Mouse (Mus musculus): ENCODE results near the gene Zfr2.
A peak's percentile ranks its signal among the peaks of the same experiment; 100 is the strongest.
"Not testable (repeated sequence)": the region's sequence is repeated elsewhere in the genome, so short reads cannot be mapped to it uniquely, and the experiment has no call there.

Zfr2 gene

GRCm38 (mm10) chr10:81202978-81203720 is 29.8 kb upstream of the Zfr2 start:
- DNase-seq = no peak

- DNase-seq = no peak
These were observed 28.8 kb upstream of the Zfr2 start for GRCm38 (mm10) chr10:81204137-81204536.

DNA sequence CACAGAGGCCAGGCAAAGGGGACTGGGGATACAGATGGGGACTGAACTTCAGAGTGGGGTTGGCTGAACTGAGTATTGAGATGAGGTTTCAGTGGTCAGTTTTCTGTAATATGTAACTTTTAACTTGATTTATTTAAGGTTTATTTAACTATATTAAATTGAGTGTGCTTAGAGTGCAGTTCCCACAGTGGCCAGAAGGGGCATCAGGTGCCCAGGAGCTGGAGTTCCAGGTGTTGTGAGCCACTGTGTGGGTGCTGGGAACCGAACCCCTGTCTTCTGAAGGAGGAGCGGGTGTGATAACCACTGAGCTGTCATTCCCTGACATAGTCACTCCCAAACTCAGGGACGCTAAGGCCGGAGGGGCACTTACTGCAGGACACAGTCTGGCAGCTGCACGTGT is 22.8 kb upstream of the Zfr2 start:
- no peak for DNase-seq

GRCm38 (mm10) chr10:81216260-81216659 is 16.7 kb upstream of the Zfr2 start:
- DNase-seq = no peak

- DNase-seq = no peak
These were observed 16.1 kb upstream of the Zfr2 start for GRCm38 (mm10) chr10:81216810-81217209.

- peak in 1 of 2 experiments; percentile 19 for DNase-seq
These were observed 15.7 kb upstream of the Zfr2 start for GRCm38 (mm10) chr10:81217267-81217666.

DNA sequence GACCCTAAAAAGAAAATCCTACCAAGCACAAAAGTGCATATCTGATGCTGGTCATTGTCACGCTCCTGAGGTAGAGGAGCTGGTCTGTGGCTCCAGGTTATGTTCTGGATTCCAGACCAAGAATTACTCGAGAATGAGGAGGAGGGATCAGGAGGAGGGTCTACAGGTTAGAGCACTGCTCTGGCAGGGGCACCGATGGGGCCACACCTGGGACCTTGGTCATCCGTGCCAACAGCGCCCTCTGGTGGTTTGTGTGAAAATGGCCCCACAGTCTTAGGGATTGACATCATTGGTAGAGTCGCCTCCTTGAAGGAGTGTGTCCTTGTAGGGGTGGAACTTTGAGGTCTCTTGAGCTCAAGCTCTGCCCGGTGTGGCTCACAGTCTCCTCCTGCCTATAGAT is 15.0 kb upstream of the Zfr2 start:
- peak; percentile 77 to 83 for DNase-seq

DNA sequence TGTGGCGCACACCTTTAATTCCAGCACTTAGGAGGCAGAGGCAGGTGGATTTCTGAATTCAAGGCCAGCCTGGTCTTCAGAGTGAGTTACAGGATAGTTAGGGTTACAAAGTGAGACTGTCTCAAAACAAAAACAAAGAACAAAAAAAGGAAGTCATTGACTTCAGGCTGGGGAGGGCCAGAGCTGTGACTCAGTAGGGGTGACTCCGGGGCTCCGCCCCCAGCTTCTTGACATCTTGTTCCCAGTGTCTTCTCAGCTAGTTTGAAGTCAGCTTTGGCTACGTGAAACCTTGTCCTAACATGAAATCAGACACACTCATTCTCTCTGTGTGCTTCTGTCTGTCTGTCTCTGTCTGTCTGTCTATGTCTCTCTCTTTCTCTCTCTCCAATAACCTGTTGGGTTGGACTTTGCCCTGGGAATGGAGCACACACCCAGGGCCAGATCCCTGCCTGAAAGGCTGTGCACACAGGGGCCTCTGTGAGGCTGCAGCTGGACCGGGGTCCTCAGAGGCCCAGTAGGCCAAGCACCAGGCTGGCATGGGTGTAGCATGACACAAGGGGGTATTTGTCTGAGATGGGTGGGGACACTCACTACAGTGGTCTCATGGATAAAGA is 11.4 kb upstream of the Zfr2 start:
- no peak for DNase-seq

DNA sequence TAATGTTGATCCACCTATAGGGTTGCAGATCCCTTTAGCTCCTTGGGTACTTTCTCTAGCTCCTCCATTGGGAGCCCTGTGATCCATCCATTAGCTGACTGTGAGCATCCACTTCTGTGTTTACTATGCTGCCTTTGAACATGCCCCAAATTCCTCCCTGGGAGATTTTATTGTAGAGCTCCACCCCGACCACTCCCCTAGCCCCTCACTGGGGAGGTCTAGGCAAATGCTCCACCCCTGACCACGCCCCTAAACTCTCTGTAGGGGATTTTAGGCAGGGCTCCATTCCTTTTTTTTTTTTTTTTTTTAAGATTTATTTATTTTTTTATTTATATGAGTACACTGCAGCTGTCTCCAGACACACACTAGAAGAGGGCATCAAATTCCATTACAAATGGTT is 9.2 kb upstream of the Zfr2 start:
- not testable (repeated sequence) for DNase-seq

GRCm38 (mm10) chr10:81229735-81230437 is 3.1 kb upstream of the Zfr2 start:
- DNase-seq = no peak

GRCm38 (mm10) chr10:81230438-81231332 is 2.3 kb upstream of the Zfr2 start, which contains the start of gene Atcay:
TSS of gene Atcay (minus strand) at chr10:81230833.
- DNase-seq = peak in 1 of 2 experiments; percentile 17

DNA sequence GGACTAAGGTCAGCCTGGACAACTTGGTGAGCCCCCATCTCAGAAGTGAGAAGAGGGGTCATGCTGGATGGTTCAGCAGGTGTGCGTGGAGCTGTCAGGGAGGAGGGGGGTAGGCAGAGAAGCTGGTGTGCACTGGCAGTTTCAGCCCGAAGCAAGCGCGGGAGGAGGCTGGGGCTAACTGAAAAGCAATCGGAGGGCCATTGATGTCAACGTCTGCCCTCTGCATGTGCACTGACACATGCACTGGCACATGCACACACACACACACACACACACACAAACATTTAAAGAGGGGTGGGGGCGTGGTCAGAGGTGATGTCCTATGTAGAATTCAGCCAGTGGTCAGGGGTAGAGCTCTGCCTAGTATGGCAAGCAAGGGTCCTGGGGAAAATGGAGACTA is 1.5 kb upstream of the Zfr2 start:
- no peak for DNase-seq

GRCm38 (mm10) chr10:81233226-81233585 is 251 bp downstream of the Zfr2 start:
- DNase-seq = no peak

GRCm38 (mm10) chr10:81234206-81234605 is 1.3 kb downstream of the Zfr2 start:
- DNase-seq = no peak

- DNase-seq = no peak
These were observed 3.7 kb downstream of the Zfr2 start for GRCm38 (mm10) chr10:81236471-81237268.

DNA sequence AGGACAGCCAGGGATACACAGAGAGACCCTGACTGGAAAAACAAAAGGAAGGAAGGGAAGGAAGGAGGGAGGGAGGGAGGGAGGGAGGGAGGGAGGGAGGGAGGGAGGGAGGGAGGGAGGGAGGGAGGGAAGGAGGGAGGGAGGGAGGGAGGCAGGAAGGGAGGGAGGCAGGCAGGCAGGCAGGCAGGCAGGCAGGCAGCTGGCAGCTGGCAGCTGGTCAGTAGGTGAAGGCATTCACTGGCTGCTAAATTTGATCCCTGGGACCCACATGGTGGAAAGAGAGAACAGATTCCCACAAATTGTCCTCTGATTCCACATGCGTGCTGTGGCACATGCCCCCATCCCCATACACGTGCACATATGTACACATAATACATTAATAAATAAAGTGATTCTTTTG is 5.7 kb downstream of the Zfr2 start:
- DNase-seq = no peak

GRCm38 (mm10) chr10:81240876-81241275 is 7.9 kb downstream of the Zfr2 start:
- peak in 1 of 2 experiments; percentile 65 for DNase-seq

DNA sequence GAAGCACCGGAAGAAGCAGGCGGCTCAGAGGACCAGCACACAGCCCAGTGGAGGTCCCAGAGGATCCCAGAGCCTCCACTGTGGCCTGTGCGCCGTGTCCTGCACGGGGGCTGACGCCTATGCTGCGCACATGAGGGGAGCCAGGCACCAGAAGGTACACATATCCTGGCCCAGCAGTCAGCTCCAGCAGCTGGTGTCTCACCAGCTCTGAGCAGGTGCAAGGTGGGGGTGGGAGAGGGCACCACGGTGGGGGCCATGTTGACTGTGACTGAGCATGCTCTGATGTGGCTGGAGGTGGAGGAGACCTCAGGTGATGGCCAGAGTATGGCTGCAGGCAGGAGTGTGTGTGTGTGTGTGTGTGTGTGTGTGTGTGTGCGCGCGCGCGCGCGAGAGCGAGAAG is 9.1 kb downstream of the Zfr2 start:
- no peak for DNase-seq

- DNase-seq = no peak
These were observed 11.2 kb downstream of the Zfr2 start for GRCm38 (mm10) chr10:81244146-81244545.

- peak; percentile 79 to 84 for DNase-seq
These were observed 11.6 kb downstream of the Zfr2 start for GRCm38 (mm10) chr10:81244595-81244994.

GRCm38 (mm10) chr10:81245166-81245565 is 12.2 kb downstream of the Zfr2 start:
- no peak for DNase-seq

DNA sequence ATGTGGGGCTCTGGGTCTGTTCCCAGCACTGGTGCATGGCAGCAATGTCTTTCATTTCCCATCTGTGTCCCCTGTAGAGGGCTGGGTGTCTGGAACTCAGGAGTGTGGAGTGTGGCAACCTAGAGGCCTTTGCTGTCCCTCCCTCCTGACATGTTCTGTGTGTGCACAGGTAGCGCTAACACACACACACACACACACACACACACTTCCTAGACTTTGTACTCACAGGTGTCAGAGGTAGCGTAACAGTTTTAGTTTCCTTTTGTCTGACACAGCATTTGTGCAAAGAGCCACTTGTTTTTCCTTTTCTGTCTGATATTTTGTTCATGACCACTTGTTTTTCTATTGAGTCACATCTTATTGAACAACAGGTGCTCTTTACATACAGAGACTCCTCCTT is 14.8 kb downstream of the Zfr2 start:
- DNase-seq = no peak

Data from kidney, postnatal 25 days (tissue).